Mouse (Mus musculus) right cerebral cortex, postnatal 10 days (tissue): ENCODE measurements around the gene Barx1.

Source experiments
- DNase-seq, 2 experiments: peaks; one replicate each; pipeline ENCODE4 v3.0.0; 2021; ENCODE audit warnings: low spot score in 2 of 2

Gene Barx1

DNA sequence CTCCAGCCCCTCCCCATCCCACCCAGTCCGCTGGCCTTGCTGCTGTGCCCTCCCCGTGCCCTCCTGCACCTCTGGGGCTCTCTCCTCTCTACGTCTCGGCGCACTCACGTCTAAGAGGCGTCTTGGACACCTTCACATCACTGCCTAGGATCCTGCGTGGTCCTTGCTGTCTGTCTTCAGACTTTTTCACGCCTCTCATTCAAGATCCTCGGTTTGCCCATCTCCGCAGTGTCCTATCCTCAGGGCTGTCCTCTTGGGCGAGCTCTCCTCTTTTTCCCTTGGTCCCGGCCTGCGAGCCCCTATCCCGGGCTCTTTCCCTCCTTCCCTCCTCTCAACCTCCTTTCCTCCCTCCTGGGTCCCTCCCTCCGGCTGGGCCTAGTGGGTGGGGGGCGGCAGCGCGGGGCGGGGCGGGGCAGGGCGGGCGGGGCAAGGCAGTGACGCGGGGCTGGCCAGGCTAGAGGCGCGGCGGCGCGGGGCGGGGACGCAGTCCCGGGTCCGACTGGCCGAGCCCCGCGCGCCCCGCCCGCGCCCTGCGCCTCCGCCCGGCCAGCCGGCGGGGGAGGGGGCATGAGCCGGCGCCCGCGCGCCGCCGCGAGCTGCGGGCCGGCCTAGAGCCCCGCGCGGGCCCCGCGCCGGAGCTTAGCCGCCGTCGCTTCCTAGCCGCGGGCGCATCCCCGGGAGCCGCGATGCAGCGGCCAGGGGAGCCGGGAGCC lies at the start of gene Barx1:
Gene Barx1 (plus strand): TSS at position 568 of the 713 bp plus-strand sequence.
- DNase-seq = no peak

DNA sequence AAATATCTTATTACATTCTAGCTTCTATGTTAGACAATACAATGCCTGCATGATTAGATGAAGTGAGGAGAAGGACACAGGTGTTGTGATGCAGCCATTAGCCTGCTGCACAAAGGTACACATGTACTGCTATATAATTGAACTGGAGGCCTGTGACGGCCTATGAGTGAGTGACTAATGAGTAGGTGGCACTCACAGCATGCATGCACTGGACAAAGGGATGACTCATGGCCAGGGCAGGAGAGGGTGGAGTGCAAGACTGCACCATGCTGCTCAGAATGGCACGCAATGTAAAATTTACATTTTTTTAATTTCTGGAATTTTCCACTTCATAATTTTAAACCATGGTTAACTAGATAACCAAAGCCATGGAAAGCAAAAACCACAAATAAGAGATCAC lies 48.3 kb upstream of the Barx1 start:
- no peak for DNase-seq

DNA sequence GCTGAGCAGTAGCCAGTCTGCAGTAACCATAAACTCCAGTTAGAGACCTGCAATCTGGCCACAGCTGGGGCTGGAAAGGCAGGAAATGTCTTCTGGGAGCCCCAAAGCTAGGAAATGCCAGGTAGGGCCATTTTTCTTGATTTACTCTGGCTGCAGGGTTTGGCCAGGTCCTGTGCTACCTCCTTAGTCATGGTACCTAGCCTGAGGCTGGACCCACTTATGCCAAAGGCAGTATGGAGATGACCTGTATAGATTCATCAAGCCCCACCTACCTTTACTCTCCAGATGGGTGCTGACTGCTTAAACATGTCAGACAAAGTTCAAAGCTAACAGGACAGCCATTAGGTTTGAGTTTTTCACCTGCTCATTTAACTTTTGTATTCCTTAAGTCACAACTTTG lies 45.0 kb upstream of the Barx1 start:
- no peak for DNase-seq

DNA sequence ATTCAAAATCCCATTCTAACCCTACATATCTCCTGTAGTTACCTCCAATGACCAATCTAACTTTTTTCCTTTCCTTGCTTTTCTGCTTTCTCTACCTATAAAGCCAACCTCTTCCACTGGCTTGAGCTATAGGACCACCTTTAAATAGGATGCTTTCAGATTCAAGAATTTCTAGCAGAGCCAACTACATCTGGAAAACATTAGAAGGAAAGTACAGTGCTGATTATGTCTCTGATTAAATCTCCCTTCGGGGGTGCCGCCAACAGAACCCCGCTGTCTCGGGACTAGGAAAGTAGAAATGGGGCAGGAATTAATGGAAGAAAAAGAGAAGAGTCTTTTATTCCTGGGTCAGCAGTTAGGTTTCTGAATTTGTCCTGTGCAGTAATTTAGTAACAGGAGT lies 43.9 kb upstream of the Barx1 start:
- DNase-seq = no peak

DNA sequence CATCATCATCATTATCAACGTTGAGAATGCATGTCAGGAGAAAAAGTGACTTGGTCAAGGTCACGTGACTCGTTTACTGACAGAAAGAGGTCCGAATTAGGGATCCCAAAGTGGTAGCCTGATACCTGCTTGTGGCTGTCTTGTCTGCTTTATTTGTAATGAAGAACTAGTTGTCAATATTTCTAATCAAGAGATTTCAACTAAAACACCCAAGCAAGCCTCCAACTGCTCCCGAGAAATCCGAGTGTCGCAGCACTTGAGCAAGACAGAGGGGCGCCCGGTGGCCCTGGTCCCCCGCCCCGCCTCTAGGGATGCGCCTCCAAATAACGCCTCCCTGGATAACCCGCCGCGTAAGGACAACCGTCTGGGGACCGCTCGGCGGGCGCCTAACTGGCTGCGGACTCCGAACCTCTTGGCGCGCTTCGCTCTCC lies 37.8 kb upstream of the Barx1 start:
- DNase-seq = no peak

DNA sequence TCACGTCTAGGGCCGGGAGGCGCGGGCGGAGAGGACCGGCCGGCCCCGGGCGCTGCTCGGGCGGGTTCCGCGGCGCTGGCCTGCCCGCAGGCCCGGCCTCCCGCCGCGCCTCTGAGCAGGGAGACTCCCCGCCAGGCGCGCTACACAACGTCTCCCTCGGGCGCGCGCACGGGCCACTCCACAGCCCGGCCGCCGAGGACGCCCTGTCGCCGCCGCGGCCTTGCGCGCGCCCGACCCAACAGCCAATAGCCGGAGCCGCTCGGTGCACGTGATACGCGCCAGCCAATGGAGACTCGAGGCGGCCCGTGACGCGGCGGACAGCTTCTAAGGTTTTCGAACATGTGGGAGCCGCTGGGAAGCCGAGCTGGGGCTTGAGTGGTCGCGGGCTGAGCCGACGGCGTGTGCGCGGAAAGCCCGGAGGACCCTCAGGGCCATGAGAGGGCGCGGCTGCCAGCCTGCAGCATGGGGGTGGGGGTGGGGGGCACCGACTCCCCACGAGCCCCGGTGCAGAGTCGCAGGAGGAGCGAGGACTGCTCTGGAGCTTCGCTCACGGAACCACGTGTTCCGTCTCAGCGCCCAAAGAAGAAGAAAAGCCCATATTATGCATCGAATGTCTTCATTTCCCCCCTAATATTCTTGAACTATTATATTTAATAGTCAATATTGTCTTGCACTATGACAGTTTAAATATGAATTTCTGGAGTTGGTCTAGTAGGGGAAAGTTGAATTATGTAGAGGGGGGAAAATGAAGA lies 37.2 kb upstream of the Barx1 start, which contains the start of gene Ptpdc1:
Gene Ptpdc1 (minus strand): TSS at position 232 of the 752 bp plus-strand sequence.
- DNase-seq = peak; percentile 98 to 99

DNA sequence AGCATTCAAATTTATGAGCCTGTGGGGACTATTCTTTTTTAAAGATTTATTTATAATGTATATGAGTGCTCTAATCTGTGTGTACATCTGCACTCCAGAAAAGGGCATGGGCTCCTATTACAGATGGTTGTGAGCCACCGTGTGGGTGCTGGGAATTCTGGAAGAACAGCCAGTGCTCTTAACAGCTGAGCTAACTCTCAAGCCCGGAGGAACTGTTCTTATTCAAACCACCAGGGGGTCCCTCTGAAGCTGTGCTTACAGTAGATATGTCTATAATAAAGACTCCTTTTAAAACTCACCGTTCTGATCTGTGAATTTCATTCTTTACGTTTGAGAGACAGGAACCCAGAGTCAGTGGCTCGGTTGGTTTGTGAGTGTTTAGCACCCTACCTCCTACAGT lies 31.1 kb upstream of the Barx1 start:
- no peak for DNase-seq

DNA sequence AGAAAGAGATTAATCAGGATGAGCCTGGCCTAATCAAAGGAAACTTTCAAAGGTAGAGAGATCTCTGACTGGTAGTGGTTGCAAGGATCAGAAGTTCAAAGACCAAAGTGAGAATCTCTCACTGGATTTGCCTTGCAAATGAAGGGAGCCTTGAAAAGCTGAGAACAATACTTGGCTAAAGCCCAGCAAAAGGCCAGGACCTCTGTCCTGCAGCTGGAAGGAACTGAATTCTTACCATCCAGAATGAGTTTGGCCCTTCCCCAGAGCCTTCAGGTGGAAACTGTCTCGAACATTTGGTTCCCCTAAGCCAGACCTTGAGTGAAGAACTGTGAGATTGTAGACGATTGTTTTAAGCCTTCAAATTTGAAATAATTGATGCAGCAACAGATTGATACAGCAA lies 25.1 kb upstream of the Barx1 start:
- no peak for DNase-seq

DNA sequence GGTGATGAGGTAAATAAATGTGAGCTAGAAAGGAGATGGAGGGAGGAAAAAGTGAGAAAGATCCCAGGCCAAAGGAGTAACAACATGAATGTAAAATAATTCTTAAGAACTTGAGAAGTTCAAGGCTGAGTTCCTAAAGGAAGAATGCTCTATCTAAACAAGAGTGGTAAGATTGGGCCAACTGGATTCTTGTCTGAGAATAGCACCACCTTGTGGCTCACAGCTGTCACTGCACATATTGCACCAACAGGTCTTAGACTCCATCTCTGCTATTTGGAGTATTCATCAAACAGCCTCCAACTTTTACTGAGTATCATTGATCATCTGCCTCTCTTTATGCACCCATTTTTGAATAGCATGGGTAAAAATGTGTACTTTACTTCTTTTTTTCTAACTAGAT lies 23.2 kb upstream of the Barx1 start:
- peak; percentile 69 to 77 for DNase-seq

DNA sequence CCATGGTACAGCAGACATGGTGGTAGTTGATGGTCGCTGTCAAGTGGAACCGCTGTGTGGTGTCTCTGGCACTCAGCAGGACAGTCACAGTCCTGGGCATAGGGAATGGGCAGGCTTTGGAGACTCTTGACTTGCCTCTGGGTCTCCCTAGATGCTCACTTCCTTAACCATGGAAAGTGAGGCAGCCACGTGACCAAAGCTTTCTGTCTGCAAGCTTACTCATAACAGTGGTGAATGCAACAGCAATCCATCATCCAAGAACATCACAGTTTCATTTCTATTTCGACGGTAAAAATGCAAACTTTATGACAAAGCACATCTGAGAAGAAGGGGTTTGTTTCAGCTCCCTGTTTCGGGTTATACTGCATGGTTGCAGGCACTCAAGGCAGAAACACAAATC lies 19.7 kb upstream of the Barx1 start:
- DNase-seq = no peak

DNA sequence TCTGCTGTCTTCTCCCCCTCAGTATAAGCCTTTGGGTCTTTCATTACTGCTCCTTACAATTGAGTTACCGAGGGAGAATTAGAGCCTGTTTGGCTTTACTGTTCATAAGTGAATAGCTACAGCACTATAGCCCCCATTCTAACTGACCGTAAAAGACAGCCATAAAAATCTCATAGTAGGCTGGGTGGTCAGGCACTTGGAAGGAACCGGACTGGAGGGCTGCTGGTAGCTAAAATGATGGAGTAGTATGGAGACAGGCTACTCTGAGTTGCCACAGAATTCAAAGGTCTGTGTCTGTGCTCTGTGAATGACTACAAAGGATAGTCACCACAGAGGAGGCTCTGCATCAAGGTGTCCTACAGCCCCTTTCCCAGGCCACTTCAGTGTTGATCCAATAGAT lies 18.8 kb upstream of the Barx1 start:
- DNase-seq = no peak

DNA sequence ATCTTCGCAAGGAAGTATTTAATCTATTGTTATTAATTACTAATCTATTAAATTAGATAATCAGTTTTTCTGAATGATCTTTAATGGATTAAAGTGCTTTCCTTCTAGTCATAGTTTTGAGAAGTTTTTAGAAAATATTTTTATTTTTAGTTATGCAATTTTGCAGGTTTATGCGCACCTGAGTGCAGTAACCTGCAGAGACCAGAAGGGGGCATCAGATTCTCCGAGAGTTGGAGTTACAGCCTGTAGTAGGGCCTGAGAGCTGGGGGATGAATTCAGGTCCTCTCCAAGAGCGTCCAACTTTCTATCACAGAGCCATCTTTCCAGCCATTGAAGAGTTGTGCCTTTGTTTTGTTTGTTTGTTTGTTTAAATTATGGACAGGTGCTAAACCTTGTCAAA lies 16.1 kb upstream of the Barx1 start:
- no peak for DNase-seq

DNA sequence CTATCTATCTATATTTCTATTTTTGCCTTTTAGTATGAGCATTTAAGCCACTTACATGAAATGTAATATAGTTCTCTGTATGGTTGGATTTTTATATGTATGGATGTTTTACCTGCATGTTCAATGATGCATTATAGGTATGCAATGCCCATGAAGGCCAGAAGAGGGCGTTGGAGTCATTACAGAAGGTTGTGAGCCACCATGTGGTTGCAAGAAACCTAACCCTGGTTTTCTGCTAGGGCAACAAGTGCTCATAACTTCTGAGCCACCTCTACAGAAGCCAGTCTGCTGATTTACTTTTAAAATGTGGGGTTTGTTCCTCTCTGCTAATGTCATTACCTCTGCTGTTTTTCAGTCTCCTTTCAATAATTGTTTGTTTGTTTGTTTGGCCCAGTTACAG lies 12.2 kb upstream of the Barx1 start:
- DNase-seq = no peak

DNA sequence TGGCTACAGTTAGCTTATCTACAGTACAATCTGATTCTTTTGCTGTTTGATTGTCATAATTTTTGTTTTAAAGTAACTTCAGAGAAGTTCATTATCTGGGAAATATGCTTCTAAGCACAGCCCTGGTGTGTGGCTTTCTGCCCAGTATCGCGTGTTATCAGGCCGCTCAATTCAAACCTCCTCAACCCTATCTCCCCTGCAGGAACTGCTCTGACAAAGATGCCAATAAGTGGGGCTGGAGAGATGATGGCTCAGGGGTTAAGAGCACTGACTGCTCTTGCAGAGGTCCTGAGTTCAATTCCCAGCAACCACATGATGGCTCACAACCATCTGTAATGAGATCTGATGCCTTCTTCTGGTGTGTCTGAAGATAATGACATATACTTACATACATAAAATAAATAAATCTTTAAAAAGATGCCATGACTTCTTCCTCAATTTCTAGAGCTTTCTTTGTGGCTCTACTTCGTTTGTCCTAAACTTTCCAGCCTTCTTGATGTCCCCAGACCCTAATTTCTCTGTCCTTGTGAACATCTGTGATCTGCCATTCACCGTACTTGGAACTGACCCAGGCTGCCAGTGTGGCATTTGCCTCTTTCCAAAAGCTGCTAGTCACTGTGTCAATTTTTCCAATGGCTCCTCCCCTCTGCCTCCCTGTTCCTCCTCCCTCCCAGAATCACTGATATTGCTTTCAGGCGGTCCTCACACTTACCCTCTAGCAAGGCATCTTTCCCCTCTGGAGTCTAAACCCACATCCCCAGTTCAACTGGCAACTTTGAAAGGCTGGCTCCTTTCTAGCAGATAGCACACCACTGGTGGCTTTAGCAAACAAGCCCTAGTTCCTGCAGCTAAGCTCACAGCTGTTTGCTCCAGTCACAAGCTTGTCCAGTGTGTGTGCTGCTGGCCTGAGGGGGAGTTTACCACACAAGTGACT lies 11.4 kb upstream of the Barx1 start:
- DNase-seq = no peak

DNA sequence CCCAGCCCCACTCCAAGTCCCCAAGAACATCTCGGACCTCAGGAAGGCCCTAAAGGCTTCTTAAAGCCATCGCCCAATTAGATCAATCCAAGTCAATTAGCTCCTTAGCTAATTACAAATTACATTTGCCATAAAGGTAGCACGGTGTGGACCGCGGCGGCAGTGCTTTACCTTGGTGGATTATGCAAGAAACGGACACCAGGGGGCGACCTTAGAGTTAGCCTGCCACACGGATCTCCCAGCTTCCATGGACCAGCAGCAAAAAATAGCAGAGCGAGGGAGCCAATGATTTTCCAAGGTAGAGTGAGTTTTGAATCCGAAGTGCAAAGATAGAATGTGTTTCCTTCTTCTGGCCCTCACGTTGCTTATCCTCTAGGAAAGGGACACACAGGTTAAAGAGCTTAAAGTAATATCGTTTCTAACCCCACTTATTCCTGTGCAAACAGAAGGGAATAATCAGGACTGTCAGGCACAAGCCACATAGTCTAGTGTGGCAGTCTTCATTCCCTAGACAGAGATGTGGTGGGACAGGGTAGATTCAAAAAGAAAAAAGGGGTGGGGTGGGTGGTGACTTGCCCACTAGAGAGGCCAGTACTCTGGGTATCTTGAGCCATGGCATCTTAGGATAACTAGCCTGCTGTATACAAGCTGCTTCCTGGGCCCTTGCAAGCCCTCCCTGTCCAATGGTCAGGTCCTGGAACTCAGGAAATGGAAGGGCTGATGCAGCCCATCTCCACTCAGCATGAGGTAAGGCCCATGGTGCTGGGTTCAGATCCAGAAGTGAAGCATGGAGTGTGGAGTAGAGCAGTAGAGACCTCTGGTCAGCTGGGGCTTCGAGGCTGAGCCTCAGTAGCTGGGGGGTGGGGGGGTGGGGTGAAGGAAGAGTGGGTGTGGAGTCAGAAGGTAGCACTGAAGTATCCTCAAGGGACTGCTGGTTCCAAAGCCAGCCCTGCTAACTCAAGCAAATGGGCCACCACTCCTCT lies 8.7 kb upstream of the Barx1 start:
- peak; percentile 68 to 81 for DNase-seq

DNA sequence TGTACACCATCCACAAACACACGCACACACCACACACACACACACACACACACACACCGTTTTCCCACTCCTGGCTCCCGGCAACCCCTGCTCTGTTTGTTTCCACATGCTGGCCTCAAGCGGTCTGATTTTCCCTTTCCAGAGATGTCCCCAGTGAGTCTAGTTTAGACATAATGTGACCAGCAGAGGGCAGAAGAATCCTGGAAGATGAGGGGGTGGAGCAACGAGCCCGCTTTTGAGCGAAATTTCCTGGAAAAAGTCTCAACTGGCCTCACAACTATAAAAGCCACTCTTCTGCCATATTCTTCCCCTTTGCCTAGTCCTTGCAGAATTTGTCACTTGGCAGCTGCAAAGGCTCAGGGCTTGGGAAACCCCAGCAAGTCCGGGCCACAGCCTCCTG lies 7.2 kb upstream of the Barx1 start:
- DNase-seq = peak; percentile 67 to 72

DNA sequence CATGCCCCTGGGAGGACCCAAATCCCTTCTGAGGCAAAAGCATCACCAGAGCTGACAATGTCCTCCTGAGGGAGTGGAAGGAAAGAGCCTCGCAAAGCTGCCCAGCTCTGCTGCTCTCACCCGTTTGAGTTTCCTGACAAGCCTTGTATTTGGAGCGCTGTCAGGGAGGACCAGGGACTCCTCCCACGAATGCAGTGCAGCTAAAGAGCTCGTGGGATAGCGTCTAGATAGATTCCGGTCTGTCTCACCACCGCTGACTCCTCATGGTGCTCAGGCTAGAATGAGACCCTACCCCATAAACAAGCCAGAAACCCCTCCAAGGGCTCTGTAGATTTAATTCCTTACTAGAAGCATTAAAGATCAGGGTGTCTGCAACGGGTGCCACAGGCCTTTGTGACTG lies 5.0 kb upstream of the Barx1 start:
- DNase-seq = no peak

DNA sequence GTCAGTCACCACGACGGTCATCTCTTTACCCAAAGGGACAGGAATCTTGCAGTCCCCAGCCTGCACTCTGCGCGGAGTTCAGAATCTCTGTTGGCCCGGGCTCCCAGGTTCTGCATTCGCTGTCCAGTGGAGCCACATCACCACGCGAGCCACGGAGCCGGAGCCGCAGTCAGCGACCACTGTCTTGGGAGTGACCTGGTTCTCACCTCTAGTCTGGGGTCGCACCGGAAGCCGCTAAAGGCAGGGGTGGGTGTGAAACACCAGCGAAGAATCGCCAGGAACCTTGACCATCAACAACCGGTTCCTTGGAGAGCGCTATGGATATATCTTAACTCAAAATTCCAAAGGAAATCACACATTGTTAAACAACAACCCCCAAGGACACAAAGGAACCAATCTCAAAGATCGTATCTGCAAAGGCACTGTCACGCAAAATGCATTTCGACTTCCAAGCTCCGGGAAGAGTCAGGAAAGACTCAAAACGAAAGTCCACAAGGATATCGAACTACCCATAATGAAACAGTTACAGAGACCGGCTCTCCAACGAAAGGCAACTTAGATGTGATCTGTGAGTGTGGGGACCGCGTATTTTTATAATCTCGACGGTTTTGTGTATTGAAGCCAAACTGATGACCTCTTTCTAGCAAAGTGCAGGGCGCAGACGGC lies 4.1 kb upstream of the Barx1 start:
- DNase-seq = no peak

DNA sequence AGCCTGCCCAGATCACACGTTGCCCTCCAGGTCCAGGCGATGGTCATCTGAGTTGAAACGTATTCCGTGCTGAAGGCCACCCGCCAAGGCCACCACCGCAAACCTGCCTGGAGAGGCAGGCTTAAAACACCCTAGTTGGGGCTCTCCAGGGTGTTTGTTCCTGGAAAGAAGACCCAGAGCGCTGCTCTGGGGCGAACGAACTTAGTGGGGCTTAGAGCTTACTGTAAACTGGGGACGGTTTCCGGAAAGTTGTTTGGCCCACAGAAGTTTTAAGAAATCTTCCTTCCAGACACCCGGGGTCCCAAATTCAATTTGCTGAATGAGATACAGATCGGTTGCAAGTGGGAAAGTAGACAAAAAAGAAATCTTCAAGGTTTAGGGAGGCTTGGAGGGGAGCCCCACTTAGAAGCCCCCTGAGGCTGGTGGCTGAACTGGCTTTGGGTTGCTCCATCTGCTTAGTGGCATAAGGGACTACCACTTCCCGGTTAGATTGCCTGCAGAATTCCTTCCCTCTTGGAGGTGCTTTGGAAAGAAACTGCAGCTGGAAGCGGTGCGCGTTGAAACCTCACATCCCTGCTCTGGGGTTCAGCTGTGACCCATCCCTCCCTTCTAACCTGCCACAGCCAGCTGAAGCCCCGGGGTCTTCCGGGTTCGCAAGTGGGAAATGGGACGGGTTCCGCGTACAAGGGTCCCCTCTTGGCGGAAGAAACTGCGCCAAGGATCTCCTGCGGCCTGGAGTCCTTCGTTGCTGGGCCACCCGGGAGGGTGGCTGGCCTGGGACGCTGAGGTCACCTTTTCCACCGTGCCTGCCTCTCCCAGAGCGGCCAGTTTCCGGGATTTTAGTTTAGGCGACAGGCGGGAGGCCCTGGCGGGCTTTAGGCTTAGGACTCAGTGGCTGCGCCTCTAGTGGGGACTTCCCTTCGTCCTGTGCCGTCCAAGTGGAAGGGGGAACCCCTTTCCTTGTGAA lies 3.3 kb upstream of the Barx1 start:
- DNase-seq = no peak
